Mouse (Mus musculus): ENCODE measurements around the gene Myo1h. TPM values are rescaled to one million over a fixed set of nuclear protein-coding genes. Genes with fewer than 3 reads are reported as not detected.

The Myo1h gene
- total RNA-seq, 2 experiments from 2014 or later, result not detected

DNA sequence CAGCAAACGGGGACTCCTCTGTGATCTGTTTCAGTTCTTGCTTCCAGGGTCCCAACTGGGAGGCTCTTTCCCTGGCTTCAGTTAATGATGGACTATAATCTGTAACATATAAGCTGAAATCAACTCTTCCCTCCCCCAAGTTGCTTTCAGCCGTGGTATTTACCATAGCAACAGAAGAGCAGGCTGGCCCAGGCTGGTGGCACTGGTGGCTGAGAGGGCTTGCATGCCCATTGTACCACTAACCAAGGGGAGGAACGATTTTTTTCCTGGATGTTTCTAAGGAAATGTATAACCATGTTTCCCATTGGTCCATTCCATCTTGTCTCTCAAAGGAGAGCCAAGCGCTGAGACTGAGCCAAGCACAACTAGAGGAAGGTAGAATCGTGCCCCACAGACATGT, 570 bp upstream of the Myo1h start:
- no peak for ATAC-seq (replicated peaks; ENCODE audit: low FRiP score, poor library complexity, severe bottlenecking)

DNA sequence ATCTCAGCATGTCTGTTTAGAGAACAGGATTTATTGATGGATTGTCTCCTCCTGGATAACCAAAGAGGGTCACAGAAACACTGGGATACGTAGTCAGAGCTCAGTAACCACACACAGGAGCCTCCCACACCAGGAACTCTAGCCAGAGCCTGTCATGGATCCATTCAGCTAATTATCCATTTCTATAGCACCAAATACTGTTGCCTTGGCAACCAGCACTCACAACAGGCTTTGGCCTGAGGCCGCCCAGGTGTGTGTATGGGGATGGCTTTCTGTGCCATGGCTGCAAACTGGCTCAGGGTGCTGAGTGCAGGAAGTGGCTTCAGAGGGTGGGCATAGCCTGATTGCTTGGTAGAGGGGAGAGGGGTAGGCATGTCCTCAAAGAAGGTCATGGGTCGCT, 1.0 kb downstream of the Myo1h start:
- ATAC-seq (replicated peaks; ENCODE audit: low FRiP score, poor library complexity, severe bottlenecking), result no peak

DNA sequence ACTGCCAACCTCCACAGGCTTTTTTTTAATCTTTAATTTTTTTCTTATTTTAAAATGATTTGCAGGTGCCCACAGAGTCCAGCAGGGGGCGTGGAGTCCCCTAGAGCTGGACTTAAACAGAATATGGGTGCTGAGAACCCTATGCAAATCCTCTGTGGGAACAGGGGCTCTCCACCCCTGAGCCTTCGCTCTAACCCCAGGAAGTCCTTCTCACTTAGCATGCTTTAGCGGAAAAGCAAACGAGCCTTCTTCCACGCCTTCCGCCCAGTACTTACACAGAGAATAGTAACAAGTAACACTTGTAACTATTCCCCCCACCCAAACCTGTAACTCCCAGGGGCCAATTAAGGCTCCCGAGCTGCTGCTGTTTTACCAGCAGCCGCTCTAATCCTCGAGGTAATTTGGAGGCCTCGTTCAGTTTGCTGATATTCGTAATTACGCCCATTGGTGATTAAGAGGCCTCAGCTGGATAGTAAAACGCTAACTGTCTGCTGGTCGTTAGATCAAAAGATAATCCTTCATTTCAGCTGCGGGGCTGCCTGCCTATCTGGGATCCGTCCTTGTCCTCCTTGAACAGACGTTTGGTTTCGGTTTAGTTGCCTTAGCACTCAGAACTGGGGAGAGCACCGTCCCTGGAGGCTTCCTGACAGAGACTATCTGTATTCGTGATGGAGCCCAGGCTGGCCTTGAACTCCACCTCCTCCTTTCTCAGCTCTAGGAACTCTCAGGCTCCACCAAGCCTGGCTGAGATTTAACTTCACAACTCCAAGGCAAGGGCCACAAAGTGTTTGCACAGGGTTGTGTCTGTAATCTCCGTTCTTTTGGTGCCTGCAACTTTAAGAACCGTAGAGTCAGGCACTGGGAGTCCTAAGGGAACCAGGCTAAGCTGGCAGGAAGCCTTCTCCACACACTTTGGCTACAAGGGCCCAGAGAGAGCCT, 8.0 kb downstream of the Myo1h start:
- no peak for ATAC-seq (replicated peaks; ENCODE audit: low FRiP score, poor library complexity, severe bottlenecking)

DNA sequence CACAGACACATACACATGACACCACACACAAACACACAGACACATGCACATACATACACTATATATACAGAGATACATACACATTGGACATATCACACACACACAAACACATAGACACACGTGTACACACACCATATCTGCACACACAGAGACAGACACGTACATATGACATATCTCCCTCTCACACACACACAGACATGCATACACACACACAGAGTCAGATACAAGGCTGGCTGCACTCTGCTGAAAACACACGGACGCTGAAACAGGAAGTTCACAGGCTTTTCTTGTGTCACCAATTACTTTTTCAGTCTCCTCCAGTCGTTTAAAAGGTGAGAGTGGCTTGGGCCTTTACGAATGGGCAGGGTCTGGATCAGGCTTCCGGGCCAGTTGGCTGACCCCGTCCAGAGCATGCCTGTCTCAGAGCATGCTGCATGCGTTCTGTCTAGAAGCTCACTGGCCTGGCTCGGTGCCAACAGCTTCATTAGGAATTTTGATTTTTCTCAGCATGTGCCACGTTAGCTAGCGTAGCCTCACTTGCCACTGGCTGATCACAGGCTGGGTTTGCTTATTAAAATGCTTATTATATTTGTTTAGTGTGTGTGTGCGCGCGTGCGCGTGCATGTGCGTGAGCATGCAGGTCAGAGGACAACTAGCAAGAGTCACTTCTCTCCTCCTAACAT, 9.4 kb downstream of the Myo1h start:
- ATAC-seq (replicated peaks; ENCODE audit: low FRiP score, poor library complexity, severe bottlenecking), result no peak

DNA sequence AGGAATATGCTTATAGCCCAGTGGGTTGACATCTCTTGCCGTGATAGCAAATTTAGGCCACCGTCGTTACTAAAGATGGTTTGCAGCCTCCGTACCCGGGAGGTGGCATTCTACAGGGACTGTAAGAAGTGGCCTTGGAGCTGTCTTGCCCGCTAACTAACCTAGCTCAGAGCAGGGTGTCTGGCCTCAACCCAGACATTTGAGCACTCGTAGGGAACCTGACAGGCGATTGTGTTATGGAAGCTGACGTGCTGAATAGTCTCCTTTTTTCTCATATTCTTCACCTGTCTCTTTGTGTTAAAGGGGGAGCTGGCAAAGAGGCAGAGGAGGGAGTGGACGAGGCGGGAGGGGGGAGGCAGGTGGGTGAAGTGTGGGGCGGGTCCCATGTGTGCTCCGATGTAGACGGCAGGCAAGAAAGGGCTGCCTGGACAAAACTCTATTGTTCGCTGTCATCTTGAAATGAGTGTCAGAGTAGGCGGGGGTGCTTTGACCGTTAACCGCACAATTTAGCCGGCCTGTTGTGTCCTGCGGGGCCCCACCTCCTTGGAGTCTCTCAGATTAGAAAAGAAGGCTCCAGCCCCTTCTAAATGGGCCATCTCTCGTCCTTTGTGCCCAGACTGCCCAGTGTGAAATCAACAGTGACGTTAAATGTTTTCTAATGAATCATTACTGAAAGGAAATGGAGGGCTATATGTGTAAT, 10.3 kb downstream of the Myo1h start:
- no peak for ATAC-seq (replicated peaks; ENCODE audit: low FRiP score, poor library complexity, severe bottlenecking)

DNA sequence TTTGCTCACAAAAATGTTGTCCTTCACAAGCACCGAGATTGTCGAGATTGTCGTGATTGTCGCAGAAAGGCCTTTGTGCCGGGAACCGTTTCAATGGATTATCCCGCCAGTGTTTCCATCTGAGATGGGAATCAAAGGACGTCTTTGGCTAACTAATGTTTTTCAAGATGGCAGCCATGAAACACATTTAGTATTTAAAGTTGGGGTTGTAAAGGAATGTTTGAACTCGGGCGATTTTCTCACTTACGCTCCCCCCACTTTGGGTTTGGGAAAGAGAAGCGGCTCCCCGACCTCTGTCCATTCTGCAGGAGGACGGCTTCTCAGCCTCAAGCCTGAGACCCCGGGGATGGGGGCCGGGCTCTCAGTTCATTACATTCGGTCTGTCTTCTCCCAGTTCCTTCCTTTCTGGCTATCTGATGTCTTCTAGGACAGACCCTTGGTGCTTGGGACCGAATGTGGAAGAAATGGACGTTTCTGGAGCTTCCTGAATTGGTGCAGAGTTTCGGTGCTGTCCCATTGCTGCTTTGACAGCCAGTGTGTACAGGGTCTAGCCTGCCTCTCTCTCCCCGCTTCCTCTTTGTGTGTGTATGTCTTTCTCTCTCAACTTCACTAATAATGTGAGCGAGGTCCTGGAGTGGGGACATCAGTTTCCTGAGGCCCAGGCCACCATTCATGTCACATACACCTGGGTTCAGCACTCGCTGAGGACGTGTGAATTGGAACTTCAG, 11.1 kb downstream of the Myo1h start:
- no peak for ATAC-seq (replicated peaks; ENCODE audit: low FRiP score, poor library complexity, severe bottlenecking)

DNA sequence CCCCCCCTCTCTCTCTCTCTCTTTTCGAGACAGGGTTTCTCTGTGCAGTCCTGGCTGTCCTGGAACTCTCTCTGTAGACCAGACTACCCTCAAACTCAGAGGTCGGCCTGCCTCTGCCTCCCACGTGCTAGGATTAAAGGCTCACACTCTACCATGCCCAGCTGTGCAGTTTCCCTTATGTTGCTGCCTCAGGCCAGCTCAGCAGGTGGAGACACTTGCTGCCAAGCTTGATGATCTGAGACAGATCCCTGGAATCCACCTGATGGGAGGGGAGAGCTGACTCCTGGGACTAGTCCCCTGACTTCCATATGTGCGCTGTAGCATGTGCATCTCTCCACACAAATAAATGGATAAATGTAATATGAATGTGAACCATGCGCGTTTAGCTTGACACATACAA, 14.2 kb downstream of the Myo1h start:
- ATAC-seq (replicated peaks; ENCODE audit: low FRiP score, poor library complexity, severe bottlenecking), result no peak

DNA sequence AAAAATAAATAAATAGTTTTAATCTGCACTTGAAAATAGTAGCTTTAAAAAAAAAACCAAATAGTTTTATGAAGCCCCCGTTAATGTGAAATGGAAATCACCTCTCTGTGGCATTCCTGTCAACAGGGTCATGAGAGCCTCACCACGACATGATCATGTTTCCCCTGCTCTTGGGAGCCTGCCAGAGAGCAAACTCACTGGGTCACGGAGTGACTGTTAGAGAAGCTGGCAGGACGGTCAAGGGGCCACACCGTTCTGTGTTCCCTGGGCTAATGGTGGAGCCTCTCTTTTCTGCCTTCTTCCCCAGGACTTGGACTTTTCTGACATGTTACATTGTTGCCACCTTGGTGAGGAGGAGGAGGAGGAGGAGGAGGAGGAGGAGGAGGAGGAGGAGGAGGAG, 17.5 kb downstream of the Myo1h start:
- ATAC-seq (replicated peaks; ENCODE audit: low FRiP score, poor library complexity, severe bottlenecking), result no peak

DNA sequence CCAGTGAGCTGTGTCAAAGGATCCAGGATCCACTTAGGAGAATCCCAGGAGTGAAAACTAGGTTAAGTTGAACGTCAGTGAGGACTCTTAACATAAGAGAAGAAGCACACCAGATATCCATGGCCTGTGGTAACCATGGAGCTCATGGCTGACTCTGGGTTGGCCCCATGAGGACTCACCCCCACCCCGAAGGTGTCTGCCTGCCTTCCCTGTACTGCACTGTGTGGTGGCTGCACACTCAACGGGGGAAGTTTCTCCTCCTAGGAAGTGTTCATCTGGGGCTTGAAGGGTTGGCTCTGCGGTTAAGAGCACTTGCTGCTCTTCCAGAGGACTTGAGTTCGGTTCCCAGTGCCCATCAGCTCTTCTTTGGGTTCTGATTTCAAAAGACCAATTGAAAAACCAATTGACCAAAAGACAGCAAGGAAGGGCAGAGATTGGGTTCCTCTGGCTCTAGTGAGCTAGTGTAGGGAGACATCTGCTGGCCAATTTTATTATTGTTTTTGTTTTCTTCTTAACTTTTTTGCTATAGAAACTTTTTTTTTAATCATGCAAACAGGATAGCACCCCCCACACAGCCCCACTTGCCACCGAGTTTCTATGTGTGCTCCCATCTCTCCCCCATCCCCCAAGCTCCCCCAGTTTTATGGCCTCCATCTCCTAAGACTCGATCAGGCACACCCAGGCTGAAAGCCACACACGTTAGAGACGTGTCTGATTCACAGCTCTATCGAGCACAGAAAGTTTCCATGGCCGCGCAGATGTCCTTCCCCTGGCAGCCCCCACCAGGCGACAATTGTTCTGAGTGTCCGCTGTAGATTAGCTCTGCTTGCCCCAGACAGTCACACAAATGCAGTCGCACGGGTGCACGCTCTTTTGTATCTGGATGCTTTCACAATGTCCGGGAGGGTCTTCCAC, 20.1 kb downstream of the Myo1h start:
- ATAC-seq (replicated peaks; ENCODE audit: low FRiP score, poor library complexity, severe bottlenecking), result no peak

DNA sequence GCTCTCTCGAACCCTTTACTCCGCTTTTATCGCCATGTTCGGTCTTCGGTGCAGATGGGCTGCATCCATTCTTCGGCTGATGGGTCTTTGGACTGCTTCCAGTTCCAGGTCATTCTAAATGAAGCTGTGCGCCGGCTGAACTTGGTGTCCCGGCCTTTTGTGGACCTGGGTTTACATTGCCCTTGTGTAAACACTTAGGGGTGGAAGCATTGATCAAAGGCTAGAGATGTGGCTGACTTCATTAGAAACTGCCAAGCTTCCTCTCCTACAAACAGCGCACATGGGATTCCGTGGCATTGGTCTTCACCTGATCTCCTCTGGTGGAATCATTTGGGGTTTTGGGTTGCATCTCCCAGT, 20.7 kb downstream of the Myo1h start:
- ATAC-seq (replicated peaks; ENCODE audit: low FRiP score, poor library complexity, severe bottlenecking), result no peak

DNA sequence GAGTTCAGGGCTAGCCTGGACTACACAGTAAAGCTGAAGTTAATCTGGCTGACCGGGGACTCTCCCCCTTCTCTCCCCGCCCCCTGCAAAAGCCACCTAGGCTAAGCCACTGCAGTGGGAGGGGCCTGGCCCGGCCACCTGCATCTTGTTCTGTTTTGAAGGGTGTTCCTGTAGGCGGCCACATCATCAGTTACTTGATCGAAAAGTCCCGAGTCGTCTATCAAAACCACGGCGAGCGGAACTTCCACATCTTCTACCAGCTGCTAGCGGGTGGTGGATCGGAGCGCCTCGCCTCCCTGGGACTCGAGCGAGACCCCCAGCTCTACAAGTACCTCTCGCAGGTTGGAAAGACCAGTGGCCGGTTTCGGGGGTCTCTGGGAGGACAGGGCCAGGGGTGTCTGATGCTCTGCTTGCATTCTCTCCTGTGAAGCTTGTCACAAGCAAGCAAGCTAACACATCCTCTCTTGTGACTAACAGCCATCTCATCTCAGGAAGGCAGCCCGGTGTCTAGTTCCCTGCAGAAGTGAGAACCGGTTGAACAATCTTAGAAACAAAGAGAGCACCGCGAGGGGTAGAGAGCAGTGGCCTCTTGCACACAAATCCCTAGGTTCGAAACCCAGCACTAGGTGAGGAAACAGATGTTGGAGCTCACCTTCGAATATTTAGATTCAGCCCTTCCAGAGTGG, 34.3 kb downstream of the Myo1h start:
- ATAC-seq (replicated peaks; ENCODE audit: low FRiP score, poor library complexity, severe bottlenecking), result no peak

DNA sequence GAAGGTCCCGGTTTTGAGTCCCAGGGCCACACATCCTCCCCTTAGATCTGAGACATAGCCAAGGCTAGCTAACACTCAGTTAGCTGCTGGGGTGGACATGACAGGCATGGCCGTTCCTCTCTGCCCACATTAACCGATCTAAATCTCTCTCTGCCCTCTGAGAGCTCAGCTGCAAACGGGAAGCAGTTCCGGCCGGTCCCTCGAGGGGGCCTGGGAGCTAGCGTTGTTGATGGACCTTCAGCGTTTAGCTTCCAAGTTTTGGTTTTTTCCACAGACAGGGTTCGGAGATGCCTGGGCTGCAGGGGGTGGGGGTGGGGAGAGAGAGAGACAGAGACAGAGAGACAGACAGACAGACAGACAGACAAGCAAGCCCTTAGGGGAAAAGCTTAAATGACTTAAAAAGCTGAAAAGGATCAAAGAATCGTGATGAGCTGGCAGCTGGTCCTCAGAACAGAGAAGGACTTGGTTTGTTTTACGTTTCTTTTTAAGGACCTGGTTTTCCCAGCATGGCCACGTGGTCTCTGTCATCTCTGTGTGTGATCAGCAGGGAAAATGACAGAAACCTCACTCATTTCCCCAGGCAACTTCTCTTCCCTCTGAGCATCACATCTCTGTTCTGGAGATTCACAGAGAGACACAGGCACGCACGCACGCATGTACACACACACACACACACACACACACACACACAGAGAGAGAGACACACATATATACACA, 35.0 kb downstream of the Myo1h start:
- no peak for ATAC-seq (replicated peaks; ENCODE audit: low FRiP score, poor library complexity, severe bottlenecking)

DNA sequence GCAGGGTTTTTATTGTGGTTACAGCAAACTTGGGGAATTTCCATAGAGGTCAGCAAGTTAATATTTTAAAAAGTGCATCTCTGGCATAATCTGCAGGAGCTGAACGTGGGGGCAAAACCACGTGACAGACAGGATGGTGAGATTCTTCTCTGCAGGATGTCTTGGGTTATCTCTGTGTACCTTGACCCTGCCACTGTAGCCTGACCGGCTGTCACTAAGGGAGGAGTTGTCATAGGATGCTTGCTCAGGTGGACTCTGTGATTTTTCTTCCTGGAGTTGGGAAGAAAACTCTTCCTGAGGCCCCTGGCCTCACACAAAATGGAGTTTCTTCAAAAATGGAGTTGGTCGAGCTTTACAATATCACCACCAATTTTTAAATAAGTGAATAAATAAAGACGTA, 54.0 kb downstream of the Myo1h start:
- ATAC-seq (replicated peaks; ENCODE audit: low FRiP score, poor library complexity, severe bottlenecking), result no peak

DNA sequence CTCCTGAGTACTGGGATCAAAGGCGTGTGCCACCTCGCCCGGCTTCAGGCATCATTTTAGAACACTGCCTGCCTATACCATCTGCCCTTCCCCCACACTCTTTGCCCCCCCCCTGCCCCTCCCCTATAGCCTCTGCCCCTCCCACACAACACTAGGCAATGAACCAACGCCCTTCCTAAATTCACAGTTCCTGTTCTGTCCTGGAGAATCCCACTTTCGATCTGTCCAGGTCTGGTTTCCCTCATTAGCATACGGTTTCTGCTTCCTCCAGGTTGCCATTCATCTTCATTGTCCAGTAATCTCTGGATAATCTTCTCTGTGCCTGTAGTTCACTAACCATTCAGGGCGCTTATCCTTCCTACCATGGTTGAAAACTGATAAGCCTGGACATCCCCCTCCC, 54.6 kb downstream of the Myo1h start:
- no peak for ATAC-seq (replicated peaks; ENCODE audit: low FRiP score, poor library complexity, severe bottlenecking)

DNA sequence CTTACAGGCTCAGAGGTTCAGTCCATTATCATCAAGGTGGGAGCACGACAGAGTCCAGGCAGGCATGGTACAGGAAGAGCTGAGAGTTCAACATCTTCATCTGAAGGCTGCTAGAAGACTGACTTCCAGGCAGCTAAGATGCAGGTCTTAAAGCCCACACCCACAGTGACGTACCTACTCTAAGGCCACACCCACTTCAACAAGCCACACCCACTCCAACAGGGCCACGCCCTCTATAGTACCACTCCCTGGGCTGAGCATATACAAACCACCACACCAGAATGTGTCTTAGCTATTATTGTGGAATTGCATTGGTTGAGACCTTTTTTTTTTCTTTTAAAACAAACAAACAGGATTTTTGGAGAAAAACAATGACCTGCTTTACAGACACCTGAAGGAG, 56.6 kb downstream of the Myo1h start:
- no peak for ATAC-seq (replicated peaks; ENCODE audit: low FRiP score, poor library complexity, severe bottlenecking)

DNA sequence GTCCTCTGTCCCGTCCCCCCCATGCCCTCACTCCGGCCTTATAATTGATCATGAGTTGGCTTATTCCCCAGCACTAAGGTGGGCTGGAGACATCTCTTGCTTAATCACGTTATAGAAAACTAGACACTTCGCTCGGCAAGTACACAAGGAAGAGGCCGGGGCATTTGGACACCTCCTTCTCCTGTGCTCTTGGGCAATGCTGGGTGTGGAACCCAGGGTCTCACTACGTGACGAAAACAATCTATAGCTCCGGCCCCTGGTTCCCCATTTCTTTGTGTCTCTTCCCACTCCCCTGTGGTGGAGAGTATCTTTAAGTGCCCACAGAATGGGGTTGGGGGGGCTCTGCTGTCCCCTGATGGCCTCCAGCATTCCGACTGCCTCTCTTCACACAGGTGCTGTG, 58.0 kb downstream of the Myo1h start:
- ATAC-seq (replicated peaks; ENCODE audit: low FRiP score, poor library complexity, severe bottlenecking), result no peak

DNA sequence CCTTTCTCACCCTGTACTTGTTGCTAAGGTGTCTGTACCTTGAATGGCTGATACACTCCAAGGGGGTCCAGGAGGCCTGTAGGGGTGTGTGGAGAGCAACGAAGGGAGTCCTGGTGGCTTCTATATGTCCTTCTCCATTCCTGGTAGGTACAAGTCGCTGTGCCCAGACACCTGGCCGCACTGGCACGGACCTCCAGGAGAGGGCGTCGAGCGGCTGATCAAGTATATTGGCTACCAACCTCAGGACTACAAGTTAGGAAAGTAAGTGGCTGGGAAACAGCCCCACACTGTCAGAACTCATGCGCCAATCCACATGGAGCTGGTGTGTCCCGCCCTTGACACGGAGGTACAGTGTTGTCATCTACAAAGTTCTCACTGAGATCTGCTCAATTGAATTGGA, 62.5 kb downstream of the Myo1h start:
- ATAC-seq (replicated peaks; ENCODE audit: low FRiP score, poor library complexity, severe bottlenecking), result no peak

Data from erythroblast, adult 5-6 weeks (primary cell).